In genomic region chr4:115838696-115839641, GRCm38 (mm10) we compare ENCODE assay signal across 8 mouse cellular contexts. TPM values are rescaled to one million over a fixed set of nuclear protein-coding genes. Genes with fewer than 3 reads are reported as not detected.
DNase-seq lines count a peak whose midpoint lies in the region; ATAC-seq and TF ChIP-seq lines count a peak whose summit lies in the region.

Mknk1 (plus strand) TSS chr4:115839198.

- no peaks in the 10 kb centered on the region; the same call in 1 of the 2 replicates for H3K4me1 ChIP-seq in bone marrow, adult 2 months (ENCODE audit: control insufficient read depth, insufficient read depth, low read length)
- peaks cover 8% of the 10 kb centered on the region for H3K4me1 ChIP-seq in embryonic facial prominence, embryonic 15.5 days
- peaks cover 8% of the 10 kb centered on the region for H3K4me1 ChIP-seq in kidney, embryonic 14.5 days (ENCODE audit: control insufficient read depth, insufficient read depth, low read length)
- H3K4me1 ChIP-seq in limb, embryonic 15.5 days: peaks cover 6% of the 10 kb centered on the region

- ATAC-seq in embryonic facial prominence, embryonic 15.5 days (ENCODE audit: insufficient number of reproducible peaks, low FRiP score, low TSS enrichment, low read depth): peak; percentile 92
- peak; percentile 97 for ATAC-seq in kidney, embryonic 14.5 days (ENCODE audit: low FRiP score, low TSS enrichment)
- peak; percentile 92 for ATAC-seq in limb, embryonic 15.5 days (ENCODE audit: insufficient number of reproducible peaks, low FRiP score, low TSS enrichment, low read depth)

- peak within 1 kb of the TSS; percentile 77 for H3K27ac ChIP-seq in bone marrow, adult 2 months (ENCODE audit: control insufficient read depth, insufficient read depth, low read depth, low read length, poor library complexity)
- H3K27ac ChIP-seq in embryonic facial prominence, embryonic 15.5 days (replicated peaks): peak within 1 kb of the TSS; percentile 63; the same call in 1 of the 2 replicates
- 0 out of 2 replicates have a peak within 1 kb of the TSS, but pooled peaks have one; percentile 24 for H3K27ac ChIP-seq in kidney, embryonic 14.5 days (ENCODE audit: low read depth, low read length)
- H3K27ac ChIP-seq in limb, embryonic 15.5 days: peak within 1 kb of the TSS; percentile 71

- under 1% methylated on average over 51 of the region's 51 CpGs for WGBS in bone marrow, adult 2 months
- WGBS in embryonic facial prominence, embryonic 15.5 days: 2% methylated on average over 51 of the region's 51 CpGs
- WGBS in kidney, embryonic 14.5 days: 2% methylated on average over 51 of the region's 51 CpGs
- WGBS in limb, embryonic 15.5 days: under 1% methylated on average over 51 of the region's 51 CpGs

- no peaks in the 10 kb centered on the region for H3K9me3 ChIP-seq in embryonic facial prominence, embryonic 15.5 days (replicated peaks)
- no peaks in the 10 kb centered on the region for H3K9me3 ChIP-seq in kidney, embryonic 14.5 days (ENCODE audit: control insufficient read depth, low read length)
- no peaks in the 10 kb centered on the region for H3K9me3 ChIP-seq in limb, embryonic 15.5 days

- no peak for TF ChIP-seq CTCF in bone marrow, adult 2 months (IDR thresholded peaks at IDR 0.05; ENCODE audit: control insufficient read depth, insufficient read depth, low read length)

- H3K36me3 ChIP-seq in embryonic facial prominence, embryonic 15.5 days: peaks cover 7% of the 10 kb centered on the region
- H3K36me3 ChIP-seq in kidney, embryonic 14.5 days (ENCODE audit: control insufficient read depth, insufficient read depth, low read length): peaks cover 6% of the 10 kb centered on the region; the same call in 1 of the 2 replicates
- H3K36me3 ChIP-seq in limb, embryonic 15.5 days: peaks cover 18% of the 10 kb centered on the region

- no peaks in the 10 kb centered on the region for H3K27me3 ChIP-seq in embryonic facial prominence, embryonic 15.5 days
- H3K27me3 ChIP-seq in kidney, embryonic 14.5 days (ENCODE audit: control insufficient read depth, insufficient read depth, low read length): no peaks in the 10 kb centered on the region
- H3K27me3 ChIP-seq in limb, embryonic 15.5 days: no peaks in the 10 kb centered on the region

- H3K4me2 ChIP-seq in embryonic facial prominence, embryonic 15.5 days (replicated peaks): peak within 1 kb of the TSS; percentile 55
- peak within 1 kb of the TSS; percentile 74 for H3K4me2 ChIP-seq in kidney, embryonic 14.5 days (replicated peaks; ENCODE audit: low read depth, low read length)
- peak within 1 kb of the TSS; percentile 61 for H3K4me2 ChIP-seq in limb, embryonic 15.5 days

- peak; percentile 78; the same call in 1 of the 2 replicates for TF ChIP-seq POLR2A in bone marrow, adult 2 months (IDR thresholded peaks at IDR 0.05; ENCODE audit: borderline replicate concordance, control insufficient read depth, low read depth, low read length)

- DNase-seq in 416B (ENCODE audit: low read depth): peak; percentile 96
- peak; percentile 90 to 92 for DNase-seq in heart, adult 9 months (ENCODE audit: low spot score in 2 of 2)
- peak; percentile 74 to 87 for DNase-seq in monocyte, adult 2 months (ENCODE audit: low read depth in 1 of 2, low spot score in 2 of 2)
- DNase-seq in spleen, postnatal 36 days (ENCODE audit: low spot score in 2 of 2): peak; percentile 94 to 96

- peak within 1 kb of the TSS; percentile 83 for H3K4me3 ChIP-seq in bone marrow, adult 2 months (replicated peaks; ENCODE audit: control insufficient read depth, low read depth, low read length)
- peak within 1 kb of the TSS; percentile 73 for H3K4me3 ChIP-seq in embryonic facial prominence, embryonic 15.5 days (replicated peaks)
- peak within 1 kb of the TSS; percentile 72 for H3K4me3 ChIP-seq in kidney, embryonic 14.5 days (ENCODE audit: low read length)
- H3K4me3 ChIP-seq in limb, embryonic 15.5 days: peak within 1 kb of the TSS; percentile 64

- H3K9ac ChIP-seq in embryonic facial prominence, embryonic 15.5 days: peak within 1 kb of the TSS; percentile 46
- H3K9ac ChIP-seq in kidney, embryonic 14.5 days (ENCODE audit: low read depth, low read length): peak within 1 kb of the TSS; percentile 70
- H3K9ac ChIP-seq in limb, embryonic 15.5 days: peak within 1 kb of the TSS; percentile 46; the same call in 1 of the 2 replicates

RNA-seq across cellular contexts. Expression of gene Mknk1, which starts in this region (rescaled TPM):
- polyA plus RNA-seq in bone marrow, adult 2 months (2011; ENCODE audit: insufficient read depth, insufficient read length, low replicate concordance, missing spikeins): 23.7 and 48.7 TPM in 2 replicates
- polyA plus RNA-seq in embryonic facial prominence, embryonic 15.5 days (2015; fragmentation: Nextera tagmentation; extraction: Ambion mirVana): 33.1 and 33.2 TPM in 2 replicates
- polyA plus RNA-seq in kidney, embryonic 14.5 days (2014; fragmentation: Nextera tagmentation; extraction: Ambion mirVana): 17.6 and 19.6 TPM in 2 replicates
- 31.8 and 32.7 TPM in 2 replicates for polyA plus RNA-seq in limb, embryonic 15.5 days (2015; fragmentation: Nextera tagmentation; extraction: Ambion mirVana)

Comparison
In these comparisons a context has a peak if more than half of its experiments do, and no peak if none do; other contexts are left out.
1. Peak in every context shown above with its lines: DNase-seq, ATAC-seq, H3K4me3 ChIP-seq and H3K27ac ChIP-seq.
2. H3K27ac ChIP-seq: peak in every context shown above with its lines; median percentile 77 in bone marrow, adult 2 months; 71 in limb, embryonic 15.5 days; 63 in embryonic facial prominence, embryonic 15.5 days; 24 in kidney, embryonic 14.5 days.